Mouse (Mus musculus) liver, adult 2 months (tissue): ENCODE data around the gene 4930432K21Rik. TPM values are rescaled to one million over a fixed set of nuclear protein-coding genes. Genes with fewer than 3 reads are reported as not detected.

Experiments used
- DNase-seq: peaks from one replicate; pipeline ENCODE4 v3.0.0-alpha.2; 2011; ENCODE audit warnings: low read depth, low spot score; ENCODE audit errors: extremely low read depth
- H3K27ac ChIP-seq: fragments of 200-500 bp; replicated peaks from 2 replicates; pipeline ENCODE4 v1.5.1; 2012; ENCODE audit warnings: low read depth, mild to moderate bottlenecking, control low read depth, inconsistent platforms, low read length; ENCODE audit not compliant: insufficient read depth
- H3K27me3 ChIP-seq: fragments of 200-500 bp; 2 replicates; pipeline ENCODE4 v1.6.1; 2012; ENCODE audit warnings: mild to moderate bottlenecking, moderate library complexity, low read length, inconsistent platforms; ENCODE audit not compliant: control insufficient read depth, insufficient read depth
- H3K36me3 ChIP-seq: fragments of 200-500 bp; 2 replicates; pipeline ENCODE4 v1.6.1; 2012; ENCODE audit warnings: low read length, inconsistent platforms; ENCODE audit not compliant: control insufficient read depth, insufficient read depth
- H3K4me1 ChIP-seq: fragments of 200-500 bp; 2 replicates; pipeline ENCODE4 v1.6.1; 2011; ENCODE audit warnings: low read length; ENCODE audit not compliant: control insufficient read depth, insufficient read depth
- H3K4me3 ChIP-seq: fragments of 200-500 bp; 2 replicates; pipeline ENCODE4 v1.5.1; 2011; ENCODE audit warnings: low read depth, mild to moderate bottlenecking, control low read depth, low read length, moderate library complexity; ENCODE audit not compliant: insufficient read depth
- H3K79me2 ChIP-seq: fragments of 200-500 bp; 2 replicates; pipeline ENCODE4 v1.6.1; 2012; ENCODE audit warnings: inconsistent platforms, mild to moderate bottlenecking, low read length, moderate library complexity; ENCODE audit not compliant: control insufficient read depth, insufficient read depth
- H3K9ac ChIP-seq: fragments of 200-500 bp; 2 replicates; pipeline ENCODE4 v1.6.1; 2012; ENCODE audit warnings: low read depth, mild to moderate bottlenecking, control low read depth, inconsistent platforms, low read length
- CTCF ChIP-seq: fragments of 200-500 bp; IDR thresholded peaks from 2 replicates; pipeline ENCODE4 v1.5.1; 2011; ENCODE audit warnings: low read depth, low read length, control low read depth
- POLR2A ChIP-seq: fragments of 200-500 bp; IDR thresholded peaks from 2 replicates; pipeline ENCODE4 v1.6.1; 2011; ENCODE audit warnings: low read length, control low read depth; ENCODE audit not compliant: insufficient read depth; ENCODE audit errors: extremely low read depth
- WGBS: fragments of 180-500 bp; shearing (Covaris S2); methylation state at CpG from one replicate; pipeline ENCODE4 v1.1.7; 2018; 5-methylcytosine and 5-hydroxymethylcytosine counted together
- polyA plus RNA-seq: library from polyadenylated mRNA; depleted of rRNA; stranded (reverse); fragments of >200 nt; gene quantifications from 2 replicates; pipeline ENCODE4 v1.2.3, GENCODE M21; 2012
- total RNA-seq: library from RNA; depleted of rRNA; stranded (reverse); fragments of >200 nt; gene quantifications from 2 replicates; pipeline ENCODE4 v1.2.3, GENCODE M21; 2014

The 4930432K21Rik gene
- total and polyA plus RNA-seq, 2 experiments, result 0.07 TPM; not detected in 1

DNA sequence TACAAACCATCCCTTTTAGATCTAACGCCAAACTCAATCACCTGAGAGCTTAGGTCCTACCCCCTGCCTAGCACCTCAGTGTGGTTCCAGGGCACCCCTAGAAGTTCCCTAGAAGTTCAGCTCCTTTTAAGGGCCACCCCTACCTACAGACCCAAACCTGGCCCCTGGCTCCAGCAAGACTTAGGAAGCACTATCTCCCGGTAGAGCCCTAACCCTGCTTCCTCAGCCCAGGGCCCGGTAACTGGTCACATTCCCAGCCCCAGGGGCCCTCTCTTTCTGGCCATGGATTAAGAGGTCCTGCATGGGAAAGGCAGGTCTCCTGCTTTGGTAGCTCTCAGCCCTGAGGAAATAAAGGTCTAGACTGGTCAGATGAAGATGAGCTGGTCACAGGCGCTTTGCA is 32.1 kb downstream of the 4930432K21Rik start:
- Histone ChIP-seq H3K9ac (no peak overlapping the region), H3K4me1 (no peaks in the 10 kb centered on the region), H3K4me3 (no peak overlapping the region), H3K79me2 (no peaks in the 10 kb centered on the region), H3K36me3 (no peaks in the 10 kb centered on the region), H3K27ac (no peak overlapping the region), H3K27me3 (peaks cover 11% of the 10 kb centered on the region; the same call in 1 of the 2 replicates)
- DNase-seq, result no peak
- 78% methylated on average over 4 of the region's 4 CpGs for WGBS
- no peak for TF ChIP-seq CTCF

GRCm38 (mm10) chr8:84180530-84181190 is 32.8 kb downstream of the 4930432K21Rik start:
- TF ChIP-seq CTCF (no peak), POLR2A (no peak)
- no peak overlapping the region for H3K27ac ChIP-seq
- WGBS, result 26% methylated on average over 16 of the region's 16 CpGs
- no peak overlapping the region for H3K4me3 ChIP-seq
- no peaks in the 10 kb centered on the region for H3K79me2 ChIP-seq
- H3K4me1 ChIP-seq, result no peaks in the 10 kb centered on the region
- no peak overlapping the region for H3K9ac ChIP-seq
- no peaks in the 10 kb centered on the region for H3K36me3 ChIP-seq
- no peak for DNase-seq
- H3K27me3 ChIP-seq, result peaks cover 11% of the 10 kb centered on the region; the same call in 1 of the 2 replicates

DNA sequence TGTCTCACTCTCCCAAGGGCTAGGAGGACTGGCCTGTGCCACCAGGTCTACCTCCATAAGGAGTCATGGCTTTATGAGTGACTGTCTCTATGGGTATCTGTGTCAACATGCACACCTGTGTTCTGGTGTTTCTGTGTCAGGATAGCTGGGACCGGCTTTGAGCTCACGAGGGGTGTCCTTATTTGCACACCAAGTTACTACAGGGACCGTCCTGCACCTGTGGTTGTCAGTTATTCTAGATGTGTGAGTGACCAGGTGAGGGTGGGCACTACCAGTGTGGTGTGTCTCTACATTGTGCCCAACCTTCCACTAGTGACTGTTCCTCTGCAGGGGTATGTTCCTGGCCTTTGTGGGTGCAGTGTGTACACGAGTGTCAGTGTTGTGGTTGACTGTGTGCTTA is 35.0 kb downstream of the 4930432K21Rik start:
- Histone ChIP-seq H3K27ac (no peak overlapping the region), H3K4me1 (no peaks in the 10 kb centered on the region), H3K27me3 (peaks cover 11% of the 10 kb centered on the region; the same call in 1 of the 2 replicates), H3K79me2 (no peaks in the 10 kb centered on the region), H3K36me3 (no peaks in the 10 kb centered on the region), H3K4me3 (no peak overlapping the region), H3K9ac (no peak overlapping the region)
- WGBS, result 81% methylated on average over 4 of the region's 4 CpGs
- DNase-seq, result no peak
- TF ChIP-seq CTCF, result no peak
- TF ChIP-seq POLR2A, result no peak

DNA sequence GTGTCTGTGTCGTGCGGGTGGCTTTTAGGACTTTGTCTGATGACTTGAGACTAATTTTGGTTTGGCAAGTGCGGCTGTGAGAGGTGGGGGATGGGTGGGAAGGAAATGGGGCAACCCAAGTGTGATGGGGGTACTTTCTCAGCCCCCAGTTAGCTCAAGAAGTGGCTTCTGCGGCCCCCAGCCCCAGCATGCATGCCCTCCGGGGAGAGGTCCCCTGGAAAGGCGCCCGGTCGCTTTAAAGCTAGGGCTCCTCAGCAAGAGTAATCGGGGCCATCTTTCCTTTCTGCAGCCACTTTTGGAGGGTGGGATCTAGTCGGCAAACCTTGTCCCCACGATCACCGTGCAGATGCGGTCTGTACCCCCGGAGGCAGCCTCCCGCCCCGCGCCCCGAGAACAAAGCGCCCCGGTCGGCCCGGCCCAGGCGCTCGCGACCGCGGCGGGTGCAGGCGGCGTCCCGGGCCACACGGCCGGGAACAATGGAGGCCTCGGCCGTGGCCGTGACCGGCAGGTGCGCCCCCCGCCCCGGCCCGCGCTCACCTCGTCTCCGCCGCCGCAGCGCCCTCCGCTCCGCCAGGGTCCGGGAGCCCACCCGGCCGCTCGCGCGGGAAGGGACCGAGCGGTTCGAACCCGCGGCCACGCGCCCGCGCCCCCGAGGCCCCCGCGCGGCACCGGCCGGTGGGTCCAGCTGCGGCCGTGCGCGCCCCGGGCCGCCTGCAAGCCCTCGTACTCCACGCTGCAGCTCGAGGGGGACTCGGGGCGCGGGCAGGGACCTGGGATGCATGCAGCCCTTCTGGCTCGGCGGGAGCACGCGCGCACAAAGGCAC is 35.6 kb downstream of the 4930432K21Rik start:
- no peak for DNase-seq
- Histone ChIP-seq H3K4me1 (no peaks in the 10 kb centered on the region), H3K27ac (no peak overlapping the region), H3K27me3 (peaks cover 11% of the 10 kb centered on the region; the same call in 1 of the 2 replicates), H3K4me3 (peak overlapping the region; percentile 47; the same call in 1 of the 2 replicates), H3K79me2 (no peaks in the 10 kb centered on the region), H3K36me3 (no peaks in the 10 kb centered on the region), H3K9ac (peak overlapping the region; percentile 66)
- WGBS, result 5% methylated on average over 84 of the region's 87 CpGs
- TF ChIP-seq CTCF, result no peak
- TF ChIP-seq POLR2A, result no peak

GRCm38 (mm10) chr8:84184085-84185043 is 36.5 kb downstream of the 4930432K21Rik start:
- no peak for TF ChIP-seq POLR2A
- no peak for TF ChIP-seq CTCF
- H3K27ac ChIP-seq, result no peak overlapping the region
- H3K9ac ChIP-seq, result peak overlapping the region; percentile 66
- DNase-seq, result no peak
- H3K36me3 ChIP-seq, result no peaks in the 10 kb centered on the region
- no peaks in the 10 kb centered on the region for H3K4me1 ChIP-seq
- H3K27me3 ChIP-seq, result peaks cover 11% of the 10 kb centered on the region; the same call in 1 of the 2 replicates
- 34% methylated on average over 21 of the region's 21 CpGs for WGBS
- peak overlapping the region; percentile 47; the same call in 1 of the 2 replicates for H3K4me3 ChIP-seq
- no peaks in the 10 kb centered on the region for H3K79me2 ChIP-seq
